Mouse (Mus musculus): Measurements from ENCODE around the gene Gm45713.

DNA sequence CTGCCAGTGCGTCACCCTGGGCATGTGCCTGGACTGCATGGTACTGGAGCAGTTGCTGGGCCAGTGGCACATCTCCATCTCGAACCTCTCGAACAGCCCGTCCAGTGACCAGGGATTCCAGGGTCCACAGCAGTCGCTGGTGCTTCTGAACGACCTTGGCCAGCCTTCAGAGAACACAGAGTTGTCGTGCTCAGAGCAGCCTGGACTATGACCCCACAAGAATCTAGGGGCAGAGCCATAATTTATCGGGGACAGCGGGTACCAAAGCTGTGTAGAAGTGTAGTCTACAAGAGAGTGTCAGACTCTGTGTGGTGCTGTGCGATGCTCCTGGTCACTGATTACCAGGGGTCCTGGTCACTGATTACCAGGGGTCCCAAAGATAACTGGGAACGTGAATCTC, 11.9 kb upstream of the Gm45713 start:
- no peak for TF ChIP-seq POLR2A (IDR thresholded peaks at IDR 0.05; ENCODE audit: insufficient read depth, low read depth, low read length)
- TF ChIP-seq CTCF (IDR thresholded peaks at IDR 0.05) = no peak
- no peak for TF ChIP-seq EP300 (IDR thresholded peaks at IDR 0.05; ENCODE audit: insufficient read depth, low read depth, low read length)
